In genomic region chr4:151786946-151787705, GRCm38 (mm10) we compare ENCODE assay signal across 16 mouse cellular contexts.
DNase-seq lines count a peak whose midpoint lies in the region; ATAC-seq lines count a peak whose summit lies in the region.
"Had no signal": no experiment of that assay in that cellular context is flagged by ENCODE, and none has a peak within 500 bp of the region (broad histone marks: within the 10 kb centered on the region; RNA-seq: fewer than 3 reads in every experiment).

No protein-coding gene starts in this region.

- peak; percentile 22 for DNase-seq in heart, adult 8-10 months (ENCODE audit: low spot score)
- no peak for DNase-seq in heart, postnatal 25 days (ENCODE audit: low spot score)
- DNase-seq in heart, adult 9 months (ENCODE audit: low spot score in 2 of 2): peak; percentile 26 to 44
- peak; percentile 21 for DNase-seq in retina, embryonic 14.5 days (ENCODE audit: low spot score)
- DNase-seq in cerebellum, postnatal 10 days: no peak
- DNase-seq: cerebellum, adult 2 months; kidney, adult 11 months; kidney, postnatal 25 days; layer of hippocampus, adult 9-11 months; right cerebral cortex, postnatal 25 days had no signal

- H3K4me3 ChIP-seq in heart, embryonic 16.5 days (ENCODE audit: low read length): no peak overlapping the region
- H3K4me3 ChIP-seq: forebrain, embryonic 10.5 days; limb, embryonic 10.5 days; liver, embryonic 12.5 days; lung, embryonic 15.5 days had no signal

- WGBS in heart, embryonic 16.5 days: 61% methylated on average over 16 of the region's 16 CpGs

- no peaks in the 10 kb centered on the region for H3K27me3 ChIP-seq in heart, embryonic 16.5 days (ENCODE audit: control insufficient read depth, insufficient read depth, low read length)
- H3K27me3 ChIP-seq: liver, embryonic 12.5 days; lung, embryonic 15.5 days had no signal

- H3K9ac ChIP-seq in heart, embryonic 16.5 days (ENCODE audit: low read length): no peak overlapping the region
- H3K9ac ChIP-seq: liver, embryonic 12.5 days; lung, embryonic 15.5 days had no signal

- H3K9me3 ChIP-seq in heart, embryonic 16.5 days (replicated peaks; ENCODE audit: control insufficient read depth, low read length): no peaks in the 10 kb centered on the region
- H3K9me3 ChIP-seq: forebrain, embryonic 10.5 days; limb, embryonic 10.5 days; liver, embryonic 12.5 days; lung, embryonic 15.5 days had no signal

- H3K4me2 ChIP-seq in heart, embryonic 16.5 days (ENCODE audit: low read depth, low read length): no peak overlapping the region
- H3K4me2 ChIP-seq: liver, embryonic 12.5 days; lung, embryonic 15.5 days had no signal

- ATAC-seq in heart, embryonic 16.5 days (replicated peaks; ENCODE audit: extremely low read depth, insufficient read depth, low FRiP score): peak; percentile 57; the same call in 1 of the 2 replicates
- ATAC-seq in megakaryocyte, adult 5-6 weeks (ENCODE audit: poor library complexity, severe bottlenecking): no peak
- ATAC-seq: liver, embryonic 12.5 days had no signal

- intact Hi-C loops in heart, postnatal 25 days (cut with DNase I): no loop called here

- H3K36me3 ChIP-seq in heart, embryonic 16.5 days (ENCODE audit: control insufficient read depth, insufficient read depth): peaks cover 4% of the 10 kb centered on the region; the same call in 1 of the 2 replicates
- H3K36me3 ChIP-seq: lung, embryonic 15.5 days had no signal

- H3K27ac ChIP-seq in heart, embryonic 16.5 days (ENCODE audit: low read length): 0 out of 2 replicates have a peak overlapping the region, but pooled peaks have one; percentile 4
- H3K27ac ChIP-seq: forebrain, embryonic 10.5 days; limb, embryonic 10.5 days; liver, embryonic 12.5 days; lung, embryonic 15.5 days had no signal

- peaks cover 8% of the 10 kb centered on the region for H3K4me1 ChIP-seq in heart, embryonic 16.5 days (ENCODE audit: control insufficient read depth, insufficient read depth, low read length)
- H3K4me1 ChIP-seq: forebrain, embryonic 10.5 days; liver, embryonic 12.5 days; lung, embryonic 15.5 days had no signal

Comparison
In these comparisons a context has a peak if more than half of its experiments do, and no peak if none do; other contexts are left out.
1. DNase-seq: peak in heart, adult 8-10 months (single experiment), heart, adult 9 months (2 of 2) and retina, embryonic 14.5 days (single experiment); none in heart, postnatal 25 days (single experiment) and cerebellum, postnatal 10 days (0 of 2).